Mouse (Mus musculus) MEL (cell line): Measurements from ENCODE around the gene Kctd14. TPM values are rescaled to one million over a fixed set of nuclear protein-coding genes. Genes with fewer than 3 reads are reported as not detected.

Source experiments
- DNase-seq: peaks from one replicate; pipeline ENCODE4 v3.0.0; 2011; ENCODE audit warnings: low read depth, low spot score
- H3K27ac ChIP-seq: 2 replicates; pipeline ENCODE4 v1.5.1; 2012; ENCODE audit warnings: low read depth, mild to moderate bottlenecking, control low read depth, low read length, moderate library complexity; ENCODE audit not compliant: control insufficient read depth
- H3K27me3 ChIP-seq, 2 experiments: fragments of 150-350 bp in 1 of 2; sonication (generic) in 1 of 2; 2 replicates each; pipeline ENCODE4 v1.6.1; 2012; ENCODE audit warnings: low read length in 2 of 2, mild to moderate bottlenecking in 2 of 2, improper control_type of control experiment in 1 of 2, moderate library complexity in 1 of 2; ENCODE audit not compliant: insufficient read depth in 2 of 2, control insufficient read depth in 1 of 2
- H3K36me3 ChIP-seq, 2 experiments: 2 replicates each; pipeline ENCODE4 v1.6.1; 2012 to 2014; ENCODE audit warnings: low read length in 2 of 2, improper control_type of control experiment in 1 of 2, inconsistent platforms in 1 of 2, mild to moderate bottlenecking in 1 of 2; ENCODE audit not compliant: insufficient read depth in 2 of 2, control insufficient read depth in 1 of 2
- H3K4me1 ChIP-seq, 2 experiments: fragments of 150-350 bp in 1 of 2; sonication (generic) in 1 of 2; 2 replicates each; pipeline ENCODE4 v1.6.1; 2012; ENCODE audit warnings: low read length in 2 of 2, improper control_type of control experiment in 1 of 2, mild to moderate bottlenecking in 1 of 2; ENCODE audit not compliant: insufficient read depth in 2 of 2, control insufficient read depth in 1 of 2
- H3K4me3 ChIP-seq, 2 experiments: fragments of 150-350 bp in 1 of 2; sonication (generic) in 1 of 2; 2 replicates each; pipeline ENCODE4 v1.5.1; 2012; ENCODE audit warnings: low read depth in 2 of 2, low read length in 2 of 2, mild to moderate bottlenecking in 2 of 2, moderate library complexity in 2 of 2, control low read depth in 1 of 2, improper control_type of control experiment in 1 of 2; ENCODE audit not compliant: control insufficient read depth in 1 of 2, insufficient read depth in 1 of 2
- H3K79me2 ChIP-seq: 2 replicates; pipeline ENCODE4 v1.6.1; 2012; ENCODE audit warnings: mild to moderate bottlenecking, low read length, moderate library complexity; ENCODE audit not compliant: control insufficient read depth, poor library complexity, insufficient read depth
- H3K9ac ChIP-seq: 2 replicates; pipeline ENCODE4 v1.6.1; 2012; ENCODE audit warnings: low read depth, mild to moderate bottlenecking, control low read depth, low read length, moderate library complexity; ENCODE audit not compliant: control insufficient read depth, poor library complexity, severe bottlenecking
- H3K9me3 ChIP-seq: fragments of 150-350 bp; sonication (generic); replicated peaks from 2 replicates; pipeline ENCODE4 v1.6.1; 2012; ENCODE audit warnings: mild to moderate bottlenecking, low read length, improper control_type of control experiment, moderate library complexity; ENCODE audit not compliant: insufficient read depth
- CHD1 ChIP-seq: IDR thresholded peaks from 2 replicates; pipeline ENCODE4 v1.6.1; 2012; ENCODE audit warnings: low read depth, mild to moderate bottlenecking, inconsistent platforms, low read length, improper control_type of control experiment
- CHD2 ChIP-seq: IDR thresholded peaks from 2 replicates; pipeline ENCODE4 v1.6.1; 2011; ENCODE audit warnings: low read length, improper control_type of control experiment
- CTCF ChIP-seq, 3 experiments: IDR thresholded peaks in 2 of 3; conservative IDR thresholded peaks in 1 of 3; 2 replicates each; pipeline ENCODE4 v1.5.1; 2011 to 2012; ENCODE audit warnings: low read length in 3 of 3, low read depth in 2 of 3, mild to moderate bottlenecking in 2 of 3, improper control_type of control experiment in 1 of 3, inconsistent platforms in 1 of 3, mixed read lengths in 1 of 3, moderate library complexity in 1 of 3; ENCODE audit not compliant: control insufficient read depth in 1 of 3, insufficient read depth in 1 of 3, poor library complexity in 1 of 3, severe bottlenecking in 1 of 3
- E2F4 ChIP-seq: IDR thresholded peaks from 2 replicates; pipeline ENCODE4 v1.6.1; 2011; ENCODE audit warnings: low read depth, low read length, improper control_type of control experiment, borderline replicate concordance
- GATA1 ChIP-seq: IDR thresholded peaks from 2 replicates; pipeline ENCODE4 v1.6.1; 2011; ENCODE audit warnings: low read depth, low read length, improper control_type of control experiment
- JUND ChIP-seq: IDR thresholded peaks from 2 replicates; pipeline ENCODE4 v1.6.1; 2011; ENCODE audit warnings: low read depth, mild to moderate bottlenecking, improper control_type of control experiment, low read length
- KAT2A ChIP-seq: conservative IDR thresholded peaks from 2 replicates; pipeline ENCODE4 v1.6.1; 2012; ENCODE audit warnings: low read depth, low read length, improper control_type of control experiment, inconsistent platforms
- MAX ChIP-seq: IDR thresholded peaks from 2 replicates; pipeline ENCODE4 v1.6.1; 2011; ENCODE audit warnings: low read length, improper control_type of control experiment
- MAZ ChIP-seq: IDR thresholded peaks from 2 replicates; pipeline ENCODE4 v1.6.1; 2012; ENCODE audit warnings: low read depth, mild to moderate bottlenecking, inconsistent platforms, low read length, improper control_type of control experiment
- MEF2A ChIP-seq: IDR thresholded peaks from 2 replicates; pipeline ENCODE4 v1.6.1; 2014; ENCODE audit warnings: low read depth, mild to moderate bottlenecking, inconsistent platforms, low read length, improper control_type of control experiment; ENCODE audit not compliant: poor library complexity, insufficient replicate concordance, severe bottlenecking; ENCODE audit errors: extremely low read depth
- MXI1 ChIP-seq: IDR thresholded peaks from 2 replicates; pipeline ENCODE4 v1.6.1; 2011; ENCODE audit warnings: mild to moderate bottlenecking, low read depth, low read length, improper control_type of control experiment
- MYC ChIP-seq: IDR thresholded peaks from 2 replicates; pipeline ENCODE4 v1.6.1; 2011; ENCODE audit warnings: low read depth, mild to moderate bottlenecking, low read length, improper control_type of control experiment, moderate library complexity
- NELFE ChIP-seq: IDR thresholded peaks from 2 replicates; pipeline ENCODE4 v1.6.1; 2011; ENCODE audit warnings: low read depth, low read length, improper control_type of control experiment
- NRF1 ChIP-seq: IDR thresholded peaks from 2 replicates; pipeline ENCODE4 v1.6.1; 2014; ENCODE audit warnings: low read depth, mild to moderate bottlenecking, inconsistent platforms, low read length, improper control_type of control experiment, moderate library complexity; ENCODE audit not compliant: poor library complexity, insufficient read depth, severe bottlenecking
- POLR2A ChIP-seq, 2 experiments: IDR thresholded peaks; 2 replicates each; pipeline ENCODE4 v1.6.1; 2011 to 2012; ENCODE audit warnings: low read length in 2 of 2, mild to moderate bottlenecking in 2 of 2, control low read depth in 1 of 2, improper control_type of control experiment in 1 of 2, low read depth in 1 of 2, moderate library complexity in 1 of 2; ENCODE audit not compliant: control insufficient read depth in 1 of 2, insufficient read depth in 1 of 2, poor library complexity in 1 of 2
- SIN3A ChIP-seq: IDR thresholded peaks from 2 replicates; pipeline ENCODE4 v1.6.1; 2012; ENCODE audit warnings: low read length, improper control_type of control experiment, inconsistent platforms
- SMC3 ChIP-seq: IDR thresholded peaks from 2 replicates; pipeline ENCODE4 v1.6.1; 2011; ENCODE audit warnings: low read depth, low read length, improper control_type of control experiment
- TAL1 ChIP-seq: IDR thresholded peaks from 2 replicates; pipeline ENCODE4 v1.6.1; 2012; ENCODE audit warnings: mild to moderate bottlenecking, inconsistent platforms, low read length, moderate library complexity, mixed read lengths
- TCF12 ChIP-seq: IDR thresholded peaks from 2 replicates; pipeline ENCODE4 v1.6.1; 2014; ENCODE audit warnings: low read depth, mild to moderate bottlenecking, inconsistent platforms, low read length, improper control_type of control experiment, moderate library complexity
- USF1 ChIP-seq: IDR thresholded peaks from 2 replicates; pipeline ENCODE4 v1.6.1; 2014; ENCODE audit warnings: low read depth, mild to moderate bottlenecking, inconsistent platforms, low read length, improper control_type of control experiment, moderate library complexity
- ZC3H11A ChIP-seq: IDR thresholded peaks from 2 replicates; pipeline ENCODE4 v1.6.1; 2012; ENCODE audit warnings: low read depth, mild to moderate bottlenecking, inconsistent platforms, low read length, improper control_type of control experiment
- ZKSCAN1 ChIP-seq: IDR thresholded peaks from 2 replicates; pipeline ENCODE4 v1.6.1; 2012; ENCODE audit warnings: low read depth, mild to moderate bottlenecking, inconsistent platforms, low read length, improper control_type of control experiment, moderate library complexity
- polyA plus RNA-seq, 2 experiments: library from polyadenylated mRNA; stranded (reverse) in 1 of 2; unstranded in 1 of 2; fragments of >175 nt in 1 of 2; fragments of >200 nt in 1 of 2; gene quantifications; 2 replicates each; pipeline versions ENCODE4 v1.2.1 to v1.2.4; 2012; ENCODE audit warnings: low replicate concordance in 2 of 2, low read depth in 1 of 2; ENCODE audit not compliant: insufficient read length in 2 of 2, insufficient read depth in 1 of 2, missing spikeins in 1 of 2
- total RNA-seq: library from RNA; depleted of rRNA; stranded (reverse); fragments of 300-350 nt; gene quantifications from 2 replicates; pipeline ENCODE4 v1.2.3, GENCODE M21; 2012

Gene Kctd14
- total and polyA plus RNA-seq, 3 experiments, result 0.58 to 0.77 TPM; not detected in 1

GRCm38 (mm10) chr7:97453141-97453921 is 2.2 kb downstream of the Kctd14 start:
- Histone ChIP-seq H3K79me2 (no peaks in the 10 kb centered on the region), H3K36me3 (peaks cover 0 to 2% of the 10 kb centered on the region in 2 experiments; a peak in 2 of 4 replicates), H3K4me3 (peak overlapping the region; percentile 50 to 51), H3K9ac (peak overlapping the region; percentile 52), H3K9me3 (no peaks in the 10 kb centered on the region), H3K4me1 (peaks cover 3 to 6% of the 10 kb centered on the region in 2 experiments; a peak in 3 of 4 replicates), H3K27ac (no peak overlapping the region), H3K27me3 (no peaks in the 10 kb centered on the region)
- TF ChIP-seq POLR2A (IDR thresholded peaks at IDR 0.05; ENCODE audit: control insufficient read depth in 1 of 2, insufficient read depth in 1 of 2, low read depth in 1 of 2, low read length in 2 of 2, poor library complexity in 1 of 2) (peak in 1 of 2 experiments; percentile 35; a peak in 1 of 4 replicates), NRF1 (no peak), ZKSCAN1 (no peak), SIN3A (peak; percentile 70), TAL1 (peak; percentile 41), SMC3 (no peak), MEF2A (no peak), JUND (no peak), MAZ (no peak), USF1 (peak; percentile 46; the same call in 1 of the 2 replicates), CTCF (IDR thresholded peaks at IDR 0.05 in 2 of 3, conservative IDR thresholded peaks at IDR 0.05 in 1 of 3; ENCODE audit: control insufficient read depth in 1 of 3, insufficient read depth in 1 of 3, low read depth in 2 of 3, low read length in 3 of 3, poor library complexity in 1 of 3, severe bottlenecking in 1 of 3) (no peak), CHD2 (no peak), MXI1 (peak; percentile 96), ZC3H11A (no peak), TCF12 (no peak), KAT2A (no peak), MYC (peak; percentile 82), NELFE (no peak), MAX (peak; percentile 80), E2F4 (no peak), CHD1 (no peak), GATA1 (0 out of 2 replicates have a peak, but pooled peaks have one; percentile 27)
- peak; percentile 77 for DNase-seq
